Mouse (Mus musculus) small intestine, adult 2 months (tissue): ENCODE data around the gene Rps21.

ENCODE experiments used
- CTCF ChIP-seq: fragments of 200-500 bp; IDR thresholded peaks from 2 replicates; pipeline ENCODE4 v1.5.1; 2012; ENCODE audit warnings: low read depth, mild to moderate bottlenecking, control low read depth, inconsistent platforms, low read length, moderate library complexity, mixed read lengths; ENCODE audit not compliant: insufficient replicate concordance, insufficient read length; ENCODE audit errors: extremely low read depth
- POLR2A ChIP-seq: fragments of 200-500 bp; IDR thresholded peaks from 2 replicates; pipeline ENCODE4 v1.6.1; 2012; ENCODE audit warnings: low read depth, mild to moderate bottlenecking, control low read depth, inconsistent platforms, low read length, moderate library complexity

DNA sequence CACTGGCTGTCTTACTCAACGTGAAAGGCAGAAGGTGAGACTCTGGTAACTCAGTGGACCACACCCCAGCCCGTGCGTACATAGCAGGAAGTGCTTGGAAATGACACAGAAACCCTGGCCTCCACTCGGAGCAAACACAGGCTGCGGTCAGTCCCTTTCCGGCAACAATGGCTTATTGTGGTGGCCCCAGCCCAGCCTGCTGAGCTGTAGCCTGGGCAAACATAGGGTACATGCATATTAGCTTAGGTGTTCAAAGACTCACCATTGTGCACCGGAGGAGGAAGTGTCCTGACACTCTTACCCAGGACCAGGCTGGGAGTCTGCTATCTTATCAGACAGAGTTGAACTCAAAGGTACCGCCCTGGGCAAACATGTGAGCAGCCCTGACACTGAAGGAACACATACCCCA, 19.7 kb downstream of the Rps21 start:
- TF ChIP-seq CTCF (no peak), POLR2A (no peak)
